ENCODE assay signal across 1 mouse cellular context in the genomic region with DNA sequence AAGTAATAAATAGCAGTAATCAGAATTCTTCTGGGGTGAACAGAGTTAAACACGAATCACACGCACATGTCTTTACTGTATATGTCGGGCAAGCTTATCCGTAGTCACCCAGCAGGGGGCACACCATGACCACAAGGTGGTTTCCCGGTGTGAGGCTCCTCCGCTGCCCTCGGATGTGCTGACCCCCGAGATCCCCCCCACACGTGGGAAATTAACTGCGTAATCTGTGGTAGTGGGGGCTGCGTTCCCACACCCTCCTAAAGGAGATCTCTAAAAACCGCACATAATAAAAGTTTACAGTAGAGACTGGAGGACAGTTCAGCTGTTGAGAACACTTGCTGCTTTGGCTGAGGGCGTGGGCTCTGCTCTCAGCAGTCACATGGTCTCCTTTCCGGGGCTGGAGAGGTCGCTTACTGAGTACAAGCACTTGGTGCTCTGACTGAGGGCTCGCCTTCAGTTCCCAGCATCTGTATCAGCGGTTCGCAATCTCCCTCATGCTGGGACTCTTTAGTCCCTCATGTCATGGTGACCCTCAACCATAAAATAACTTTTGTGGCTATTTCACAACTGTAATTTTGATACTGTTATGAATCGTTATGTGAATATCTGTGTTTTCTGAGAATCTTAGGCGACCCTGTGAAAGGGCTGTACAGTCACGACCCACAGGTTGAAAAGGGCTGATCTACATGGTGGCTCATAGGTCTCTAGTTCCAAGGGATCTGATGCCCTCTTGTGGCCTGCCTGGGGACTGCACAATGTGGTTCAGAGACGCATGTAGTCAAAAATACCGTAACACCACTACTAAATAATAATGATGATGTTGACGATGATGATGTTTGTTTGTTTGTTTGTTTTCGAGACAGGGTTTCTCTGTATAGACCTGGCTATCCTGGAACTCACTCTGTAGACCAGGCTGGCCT.
TF ChIP-seq lines count a peak whose summit lies in the region.

No protein-coding gene starts in this region.

TF ChIP-seq in myocyte, 11 proteins besides CTCF, POLR2A, EP300 and RAD21 (continued from another document):
- TF ChIP-seq REST (IDR thresholded peaks at IDR 0.05; ENCODE audit: insufficient read depth, insufficient read length): no peak
